Mouse (Mus musculus): ENCODE data around the gene Gli2. TPM values are rescaled to one million over a fixed set of nuclear protein-coding genes. Genes with fewer than 3 reads are reported as not detected.

The Gli2 gene
- total and polyA plus RNA-seq, 3 experiments, result 1.5 to 11.3 TPM; not detected in 1

- no peaks in the 10 kb centered on the region for H3K9me3 ChIP-seq (replicated peaks; ENCODE audit: insufficient read depth, low read length)
- no peaks in the 10 kb centered on the region for H3K79me2 ChIP-seq (ENCODE audit: control insufficient read depth, insufficient read depth, low read length, poor library complexity)
- DNase-seq (ENCODE audit: low read depth, low spot score), result no peak
- no peaks in the 10 kb centered on the region for H3K4me1 ChIP-seq (ENCODE audit: control insufficient read depth in 1 of 2, insufficient read depth in 2 of 2, low read length in 2 of 2)
- TF ChIP-seq USF1 (IDR thresholded peaks at IDR 0.05; ENCODE audit: low read depth, low read length) (no peak), BHLHE40 (IDR thresholded peaks at IDR 0.05; ENCODE audit: borderline replicate concordance, low read depth, low read length) (no peak), MAZ (IDR thresholded peaks at IDR 0.05; ENCODE audit: low read depth, low read length) (no peak)
- no peaks in the 10 kb centered on the region for H3K36me3 ChIP-seq (ENCODE audit: control insufficient read depth in 1 of 2, insufficient read depth in 2 of 2, low read length in 2 of 2)
- H3K27ac ChIP-seq (ENCODE audit: control insufficient read depth, low read depth, low read length), result no peak overlapping the region
- no peak overlapping the region for H3K9ac ChIP-seq (ENCODE audit: control insufficient read depth, low read depth, low read length, poor library complexity, severe bottlenecking)
- H3K27me3 ChIP-seq (ENCODE audit: control insufficient read depth in 1 of 2, insufficient read depth in 2 of 2, low read length in 2 of 2), result no peaks in the 10 kb centered on the region
- H3K4me3 ChIP-seq (ENCODE audit: control insufficient read depth in 1 of 2, insufficient read depth in 1 of 2, low read depth in 2 of 2, low read length in 2 of 2), result no peak overlapping the region
Measured at GRCm38 (mm10) chr1:119054468-119054867, 1.0 kb upstream of the Gli2 start.

GRCm38 (mm10) chr1:119053872-119054354, 494 bp upstream of the Gli2 start:
- no peak overlapping the region for H3K27ac ChIP-seq (ENCODE audit: control insufficient read depth, low read depth, low read length)
- no peaks in the 10 kb centered on the region for H3K4me1 ChIP-seq (ENCODE audit: control insufficient read depth in 1 of 2, insufficient read depth in 2 of 2, low read length in 2 of 2)
- no peak for DNase-seq (ENCODE audit: low read depth, low spot score)
- no peaks in the 10 kb centered on the region for H3K9me3 ChIP-seq (replicated peaks; ENCODE audit: insufficient read depth, low read length)
- TF ChIP-seq POLR2A (IDR thresholded peaks at IDR 0.05; ENCODE audit: control insufficient read depth in 1 of 2, insufficient read depth in 1 of 2, low read depth in 1 of 2, low read length in 2 of 2, poor library complexity in 1 of 2) (no peak), KAT2A (conservative IDR thresholded peaks at IDR 0.05; ENCODE audit: low read depth, low read length) (no peak), MAZ (IDR thresholded peaks at IDR 0.05; ENCODE audit: low read depth, low read length) (no peak), CTCF (IDR thresholded peaks at IDR 0.05 in 2 of 3, conservative IDR thresholded peaks at IDR 0.05 in 1 of 3; ENCODE audit: control insufficient read depth in 1 of 3, insufficient read depth in 1 of 3, low read depth in 2 of 3, low read length in 3 of 3, poor library complexity in 1 of 3, severe bottlenecking in 1 of 3) (no peak), SMC3 (IDR thresholded peaks at IDR 0.05; ENCODE audit: low read depth, low read length) (no peak), MAFK (IDR thresholded peaks at IDR 0.05; ENCODE audit: borderline replicate concordance, low read depth, low read length) (no peak), POLR2AphosphoS2 (IDR thresholded peaks at IDR 0.05; ENCODE audit: low read length) (no peak), USF1 (IDR thresholded peaks at IDR 0.05; ENCODE audit: low read depth, low read length) (no peak), TCF12 (IDR thresholded peaks at IDR 0.05; ENCODE audit: low read depth, low read length) (no peak), CHD2 (IDR thresholded peaks at IDR 0.05; ENCODE audit: low read length) (no peak), TBP (IDR thresholded peaks at IDR 0.05; ENCODE audit: low read depth, low read length) (no peak), RCOR1 (IDR thresholded peaks at IDR 0.05; ENCODE audit: low read depth, low read length) (no peak), TAL1 (IDR thresholded peaks at IDR 0.05; ENCODE audit: low read length) (no peak), USF2 (IDR thresholded peaks at IDR 0.05; ENCODE audit: borderline replicate concordance in 1 of 2, insufficient read depth in 1 of 2, low read depth in 1 of 2, low read length in 2 of 2) (no peak), SIN3A (IDR thresholded peaks at IDR 0.05; ENCODE audit: low read length) (no peak), MAX (IDR thresholded peaks at IDR 0.05; ENCODE audit: low read length) (no peak), CHD1 (IDR thresholded peaks at IDR 0.05; ENCODE audit: low read depth, low read length) (no peak), ETS1 (IDR thresholded peaks at IDR 0.05; ENCODE audit: low read depth, low read length) (no peak)
- no peaks in the 10 kb centered on the region for H3K36me3 ChIP-seq (ENCODE audit: control insufficient read depth in 1 of 2, insufficient read depth in 2 of 2, low read length in 2 of 2)
- no peaks in the 10 kb centered on the region for H3K27me3 ChIP-seq (ENCODE audit: control insufficient read depth in 1 of 2, insufficient read depth in 2 of 2, low read length in 2 of 2)
- H3K9ac ChIP-seq (ENCODE audit: control insufficient read depth, low read depth, low read length, poor library complexity, severe bottlenecking), result no peak overlapping the region
- no peak overlapping the region for H3K4me3 ChIP-seq (ENCODE audit: control insufficient read depth in 1 of 2, insufficient read depth in 1 of 2, low read depth in 2 of 2, low read length in 2 of 2)
- no peaks in the 10 kb centered on the region for H3K79me2 ChIP-seq (ENCODE audit: control insufficient read depth, insufficient read depth, low read length, poor library complexity)

All from MEL (cell line).